Mouse (Mus musculus) gastrocnemius, postnatal 25 days (tissue): ENCODE results near the gene Unc50. TPM values are rescaled to one million over a fixed set of nuclear protein-coding genes. Genes with fewer than 3 reads are reported as not detected.

ENCODE experiments used
- DNase-seq: peaks from one replicate; pipeline ENCODE4 v3.0.0; 2022
- total RNA-seq, 2 experiments: library from RNA; stranded (reverse); gene quantifications; 1 replicate in 1 of 2; 2 replicates in 1 of 2; pipeline ENCODE4 v1.2.3; 2021

Gene Unc50
- total RNA-seq, 2 experiments from 2014 or later = 13.8 to 17.4 TPM

GRCm38 (mm10) chr1:37448361-37449095 lies 18.6 kb downstream of the Unc50 start:
- DNase-seq = no peak

DNA sequence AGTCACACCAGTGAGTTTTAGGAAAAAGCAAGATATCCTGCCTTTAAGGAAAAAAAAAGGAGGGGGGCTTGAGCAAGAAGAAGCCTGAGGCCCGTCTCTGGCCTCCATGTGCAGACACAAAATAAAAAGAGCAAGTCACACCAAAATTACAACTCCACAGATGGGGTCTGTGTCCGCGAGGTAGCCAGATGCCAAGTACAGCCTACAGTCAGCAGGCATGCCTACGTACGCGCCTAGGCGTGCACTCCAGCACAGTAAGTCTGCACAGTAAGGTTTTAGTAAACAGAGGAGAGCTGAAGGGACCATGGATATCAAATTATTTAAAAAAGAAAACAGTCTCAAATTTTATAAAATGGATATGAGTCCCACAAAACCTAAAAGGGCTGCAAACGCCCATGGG lies 21.3 kb downstream of the Unc50 start:
- DNase-seq = no peak

DNA sequence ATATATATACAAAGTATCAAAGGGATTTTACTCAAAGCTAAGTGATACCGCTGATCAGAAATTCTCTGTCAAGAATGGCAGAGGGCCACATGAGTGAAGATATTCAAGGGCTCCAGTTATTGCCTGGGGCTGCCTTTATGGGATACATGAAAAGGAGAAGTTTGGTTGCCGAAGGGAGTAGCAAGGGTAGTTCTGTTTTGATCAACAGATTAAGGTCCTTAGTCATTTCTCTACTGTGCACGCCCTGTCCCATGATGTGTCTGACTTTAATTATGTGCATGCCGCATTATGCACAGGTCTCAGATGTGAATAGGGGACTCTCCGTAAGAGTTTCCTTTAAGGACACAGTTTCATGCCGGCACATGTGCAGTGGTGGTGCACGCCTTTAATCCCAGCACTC lies 27.6 kb downstream of the Unc50 start:
- no peak for DNase-seq

- no peak for DNase-seq
These were observed 35.0 kb downstream of the Unc50 start for GRCm38 (mm10) chr1:37464878-37465452.

- DNase-seq = no peak
These were observed 36.5 kb downstream of the Unc50 start for GRCm38 (mm10) chr1:37466322-37466995.

- no peak for DNase-seq
These were observed 37.9 kb downstream of the Unc50 start for GRCm38 (mm10) chr1:37467806-37468205.

- DNase-seq = no peak
These were observed 39.1 kb downstream of the Unc50 start for GRCm38 (mm10) chr1:37469007-37469406.

- DNase-seq = no peak
These were observed 41.5 kb downstream of the Unc50 start for GRCm38 (mm10) chr1:37471179-37472148.

DNA sequence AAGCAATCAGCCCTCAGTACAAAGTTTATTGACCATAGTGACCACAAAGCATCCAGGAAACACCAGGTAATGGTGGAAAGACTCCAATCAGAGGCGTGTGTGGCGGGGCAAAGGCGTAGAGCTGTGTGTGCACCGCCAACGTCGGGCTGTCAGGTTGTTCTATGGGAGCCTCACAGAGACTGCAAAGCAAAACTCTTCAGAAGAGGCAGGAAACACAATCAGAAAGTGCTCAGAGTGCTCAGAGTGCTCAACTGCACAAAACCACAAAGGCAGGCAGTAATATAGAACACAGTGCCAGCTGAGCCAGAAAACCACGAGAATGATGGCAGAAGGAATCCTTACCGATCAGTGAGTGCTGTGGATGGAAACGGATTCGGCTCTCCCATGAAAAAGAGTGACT lies 43.3 kb downstream of the Unc50 start:
- no peak for DNase-seq

- no peak for DNase-seq
These were observed 44.1 kb downstream of the Unc50 start for GRCm38 (mm10) chr1:37474046-37474445.

- DNase-seq = no peak
These were observed 44.8 kb downstream of the Unc50 start for GRCm38 (mm10) chr1:37474634-37475190.

DNA sequence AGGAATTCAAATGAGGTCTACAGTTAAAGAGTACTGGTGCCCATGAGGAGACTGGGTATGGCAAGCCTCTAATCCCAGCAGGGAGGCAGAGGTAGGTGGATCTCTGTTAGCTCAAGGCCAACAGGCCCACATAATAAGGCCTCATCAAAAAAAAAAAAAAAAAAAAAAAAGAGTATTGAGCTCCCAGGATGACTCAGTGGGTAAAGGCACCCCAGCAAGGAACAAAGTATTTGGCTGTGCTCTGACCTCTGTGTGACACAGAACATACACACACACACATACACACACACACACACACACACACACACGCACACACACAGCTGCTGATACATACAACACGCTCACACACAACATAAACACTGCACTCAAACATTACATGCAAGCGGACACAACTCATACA lies 45.4 kb downstream of the Unc50 start:
- DNase-seq = no peak

DNA sequence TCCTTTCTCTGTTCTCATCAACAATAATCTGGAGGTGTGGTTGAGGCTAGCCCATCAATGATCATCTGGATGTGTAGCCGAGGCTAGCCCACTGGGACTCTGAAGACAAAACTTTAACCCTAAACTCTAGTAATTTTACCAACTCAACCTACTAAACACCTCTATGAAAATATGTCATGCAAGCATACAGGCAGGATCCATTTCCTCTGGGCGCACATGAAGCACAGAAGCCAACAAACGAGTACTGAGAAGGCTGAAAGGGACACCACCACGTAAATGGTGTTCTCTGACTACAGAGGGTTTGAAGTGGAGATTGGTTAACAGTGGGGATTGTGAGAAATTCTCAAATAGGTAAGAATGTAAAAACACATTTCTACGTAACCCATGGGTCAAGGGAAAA lies 47.3 kb downstream of the Unc50 start:
- DNase-seq = no peak

- DNase-seq = no peak
These were observed 48.0 kb downstream of the Unc50 start for GRCm38 (mm10) chr1:37477928-37478327.

GRCm38 (mm10) chr1:37478416-37478815 lies 48.5 kb downstream of the Unc50 start:
- DNase-seq = no peak

GRCm38 (mm10) chr1:37479074-37479473 lies 49.1 kb downstream of the Unc50 start:
- no peak for DNase-seq

- no peak for DNase-seq
These were observed 49.8 kb downstream of the Unc50 start for GRCm38 (mm10) chr1:37479759-37480158.

- DNase-seq = no peak
These were observed 50.8 kb downstream of the Unc50 start for GRCm38 (mm10) chr1:37480731-37481130.

DNA sequence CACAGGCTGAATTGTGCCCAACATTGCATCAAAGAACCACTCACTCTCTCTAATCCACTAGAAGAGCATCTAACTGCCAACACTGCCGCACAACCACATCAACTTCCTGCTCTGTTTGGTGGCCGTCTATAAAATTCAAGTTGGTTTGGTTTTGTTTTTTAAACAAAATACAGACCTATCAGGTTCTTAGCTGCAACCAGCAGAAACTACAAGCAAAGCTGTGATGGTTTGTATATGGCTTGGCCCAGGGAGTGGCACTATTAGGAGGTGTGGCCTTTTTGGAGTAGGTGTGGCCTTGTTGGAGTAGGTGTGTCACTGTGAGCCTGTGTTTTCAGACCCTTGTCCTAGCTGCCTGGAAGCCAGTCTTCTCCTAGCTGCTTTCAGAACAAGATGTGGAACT lies 51.4 kb downstream of the Unc50 start:
- no peak for DNase-seq

DNA sequence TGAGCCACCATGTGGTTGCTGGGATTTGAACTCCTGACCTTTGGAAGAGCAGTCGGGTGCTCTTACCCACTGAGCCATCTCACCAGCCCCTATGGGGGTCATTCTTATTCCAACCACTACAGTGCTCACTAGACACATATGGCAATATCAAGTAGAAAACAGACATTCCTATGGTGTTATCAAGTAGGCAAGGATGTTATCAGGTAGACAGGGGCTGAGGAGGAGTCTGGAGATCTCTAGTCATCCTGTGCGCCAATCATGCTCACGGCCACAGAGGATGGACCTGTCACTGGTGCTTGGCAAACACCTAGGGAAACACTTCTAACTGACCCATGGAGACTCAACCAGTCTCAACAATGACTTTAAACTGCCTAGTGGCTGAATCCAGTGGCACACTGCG lies 54.7 kb downstream of the Unc50 start:
- no peak for DNase-seq

DNA sequence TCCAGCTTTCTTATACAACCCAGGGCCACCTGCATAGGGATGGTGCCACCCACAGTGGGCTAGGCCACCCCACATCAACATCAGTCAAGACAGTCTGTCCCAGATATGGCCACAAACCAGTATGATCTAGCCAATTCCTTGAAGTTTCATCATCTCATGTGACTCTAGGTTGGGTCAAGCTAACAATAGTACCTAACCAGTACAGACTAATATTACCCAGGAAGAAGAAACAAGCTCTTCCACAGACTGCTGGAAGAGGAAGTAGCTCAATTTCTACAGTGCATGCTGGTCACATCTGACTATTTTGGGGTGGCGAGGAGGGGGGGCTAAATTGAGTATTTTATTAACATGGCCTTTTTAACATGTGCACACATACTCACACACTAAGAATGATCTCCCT lies 56.5 kb downstream of the Unc50 start:
- no peak for DNase-seq

DNA sequence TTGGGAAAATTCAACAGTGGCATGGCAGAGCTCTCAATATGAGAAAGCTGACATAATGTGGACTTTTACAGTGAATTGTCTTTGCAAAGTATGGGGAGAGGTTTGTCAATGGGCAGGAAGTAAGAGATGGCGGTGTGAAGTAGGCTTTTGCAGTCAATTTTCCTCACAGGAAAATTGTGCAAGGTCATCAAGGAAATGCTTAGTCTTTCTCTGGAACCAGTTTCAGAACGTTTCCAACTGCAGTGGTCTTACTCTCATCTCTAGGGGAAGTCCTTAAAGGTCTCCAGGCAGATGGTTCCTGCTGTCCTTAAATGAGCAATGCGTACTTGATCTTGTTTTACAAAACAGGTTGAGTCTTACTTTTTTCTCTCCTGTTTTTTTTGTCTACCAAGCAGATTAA lies 57.1 kb downstream of the Unc50 start:
- DNase-seq = no peak
